Mouse (Mus musculus) embryonic stem cell, embryonic (primary cell): Measurements from ENCODE around the gene Olfr1417.

Experiments
- CTCF ChIA-PET, 4 experiments: fragments of 300-600 bp in 2 of 4; fragments of 350-600 bp in 2 of 4; sonication (Branson Sonifier 250); formaldehyde crosslinking; loops; one replicate each; lab custom pipeline; 2022; ENCODE audit warnings: inconsistent platforms in 2 of 4; lab: Charles Lee
- POLR2A ChIA-PET, 4 experiments: fragments of 300-600 bp in 2 of 4; fragments of 350-600 bp in 2 of 4; sonication (Branson Sonifier 250); formaldehyde crosslinking; loops; one replicate each; lab custom pipeline; 2022; ENCODE audit warnings: antibody characterized with exemption in 4 of 4, inconsistent platforms in 1 of 4; lab: Charles Lee

Gene Olfr1417

DNA sequence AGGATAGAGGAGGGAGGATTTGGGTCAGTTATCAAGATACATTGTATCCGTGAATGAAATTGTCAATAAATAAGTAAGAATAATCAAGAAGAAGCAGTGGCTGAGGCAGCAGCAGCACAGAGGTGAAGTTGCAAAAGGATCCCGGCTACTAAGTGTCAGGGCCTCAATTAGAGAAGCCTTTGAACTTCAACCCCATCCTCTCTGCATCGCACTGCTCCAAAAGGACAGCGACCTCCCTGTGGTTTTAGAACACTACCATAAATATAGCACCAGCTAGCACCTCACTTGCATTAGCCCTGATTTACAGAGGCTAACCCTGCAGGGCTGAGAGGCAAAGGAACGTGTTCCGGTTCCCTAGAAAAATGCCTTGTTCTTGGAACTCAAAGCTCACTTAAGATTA lies 22.3 kb downstream of the Olfr1417 start:
- CTCF ChIA-PET, result interaction anchor here in 1 of 4 experiments (0.6 to 5.1 kb wide), 3 partner anchors 8 to 1577 kb away, joined by 5 to 72 read pairs (median 56); no protein-coding TSS in a partner anchor

GRCm38 (mm10) chr19:11814742-11815333 lies 24.2 kb downstream of the Olfr1417 start:
- ChIA-PET CTCF (interaction anchor here in 2 of 4 experiments (0.6 kb wide), 2 partner anchors 201 to 204 kb away, joined by 3 to 12 read pairs; no protein-coding TSS in a partner anchor), POLR2A (interaction anchor here in 3 of 4 experiments (0.6 to 11.6 kb wide), 7 partner anchors 9 to 157 kb away, joined by 3 to 377 read pairs (median 5); partner anchors contain the start of gene Patl1 (in 1 of the 3))

More for the DNA sequence above, 22.3 kb downstream of the Olfr1417 start:
- POLR2A ChIA-PET, result interaction anchor here in 2 of 4 experiments (0.6 to 11.6 kb wide), 10 partner anchors 11 to 191 kb away, joined by 3 to 377 read pairs (median 34); partner anchors contain the start of genes Mrpl16 (in 1 of the 2) and Patl1 (in 1 of the 2)

DNA sequence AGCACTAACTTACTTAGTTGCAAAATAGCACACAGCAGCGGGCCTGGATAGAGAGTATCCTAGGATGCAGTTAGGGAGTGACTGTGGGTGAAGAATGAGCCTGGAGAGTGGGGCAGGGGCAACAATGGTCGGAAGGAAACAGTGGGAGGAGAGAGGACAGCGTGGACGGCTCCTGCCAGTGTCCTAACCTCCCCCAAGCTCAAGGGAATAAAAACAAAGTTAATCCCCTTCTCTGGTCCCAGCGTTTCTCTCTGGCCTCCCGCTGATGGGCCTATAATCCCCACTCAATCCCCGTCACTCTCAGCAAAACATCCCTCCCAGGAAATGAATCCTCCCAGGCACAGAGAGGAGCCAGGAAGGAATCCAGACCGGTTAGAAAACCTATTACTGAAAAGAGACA lies 25.4 kb downstream of the Olfr1417 start:
- ChIA-PET POLR2A (interaction anchor here in 3 of 4 experiments (0.7 to 1.9 kb wide), 12 partner anchors 8 to 1403 kb away, joined by 3 to 8 read pairs (median 4); partner anchors contain the start of gene Patl1 (in 1 of the 3)), CTCF (interaction anchor here in 2 of 4 experiments (0.7 to 1.0 kb wide), 2 partner anchors 10 to 54 kb away, joined by 3 to 7 read pairs; no protein-coding TSS in a partner anchor)

DNA sequence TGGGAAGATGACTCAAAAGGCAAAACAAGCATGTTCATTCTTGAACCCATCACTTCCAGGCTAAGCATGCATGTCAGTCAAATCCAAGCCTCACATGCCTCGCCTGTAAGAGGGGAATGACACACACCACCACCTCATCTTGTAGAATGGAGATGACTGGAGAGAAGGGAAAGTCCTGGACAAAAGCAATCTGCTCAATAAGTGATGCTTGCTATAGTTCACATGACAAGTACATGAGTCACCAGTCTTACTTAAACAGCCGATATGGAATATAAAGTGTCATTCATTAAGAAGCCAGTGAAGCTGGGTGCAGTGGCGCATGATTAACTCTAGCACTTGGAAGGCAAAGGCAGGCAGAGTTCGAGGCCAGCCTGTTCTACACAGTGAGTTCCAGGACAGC lies 25.9 kb downstream of the Olfr1417 start:
- POLR2A ChIA-PET, result interaction anchor here in 3 of 4 experiments (0.7 to 1.9 kb wide), 9 partner anchors 8 to 1403 kb away, joined by 3 to 8 read pairs (median 5); partner anchors contain the start of gene Patl1 (in 1 of the 3)
- CTCF ChIA-PET, result interaction anchor here in 1 of 4 experiments (0.7 kb wide), 1 partner anchor 54 kb away, joined by 7 read pairs; no protein-coding TSS in a partner anchor

- POLR2A ChIA-PET, result interaction anchor here in 3 of 4 experiments (0.8 to 1.5 kb wide), 9 partner anchors 9 to 199 kb away, joined by 3 to 9 read pairs (median 5); no protein-coding TSS in a partner anchor
- CTCF ChIA-PET, result interaction anchor here in 3 of 4 experiments (0.5 to 1.1 kb wide), 4 partner anchors 8 to 35 kb away, joined by 3 to 4 read pairs (median 4); no protein-coding TSS in a partner anchor
These were observed 27.2 kb downstream of the Olfr1417 start for GRCm38 (mm10) chr19:11811688-11812365.

DNA sequence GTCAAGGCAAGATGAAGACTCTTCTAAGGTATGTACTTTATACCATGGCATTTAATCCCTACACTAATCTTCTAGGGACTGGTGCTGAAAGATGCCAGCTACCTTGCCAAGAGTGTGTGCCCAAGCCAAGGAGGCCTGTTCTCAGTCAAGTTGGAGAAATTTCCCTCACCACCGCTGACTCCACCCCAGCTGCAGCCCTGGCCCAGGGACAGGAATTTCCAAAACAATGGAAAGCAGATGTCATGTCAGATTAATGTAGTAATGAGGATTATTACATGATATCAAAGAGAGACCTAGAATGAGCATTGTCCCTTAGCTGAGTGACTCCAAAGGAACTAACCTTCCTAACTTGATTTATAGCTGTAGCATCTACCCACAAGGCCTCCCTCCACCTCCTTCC lies 28.2 kb downstream of the Olfr1417 start:
- CTCF ChIA-PET, result interaction anchor here in 2 of 4 experiments (0.5 to 4.6 kb wide), 3 partner anchors 8 to 78 kb away, joined by 3 to 56 read pairs (median 3); partner anchors contain the start of gene Stx3 (in 1 of the 2)
- POLR2A ChIA-PET, result interaction anchor here in 3 of 4 experiments (0.6 to 12.5 kb wide), 7 partner anchors 8 to 155 kb away, joined by 3 to 377 read pairs (median 5); partner anchors contain the start of genes Stx3 (in 2 of the 3) and Osbp (in 1 of the 3)

GRCm38 (mm10) chr19:11810003-11810758 lies 28.8 kb downstream of the Olfr1417 start:
- ChIA-PET CTCF (interaction anchor here (0.5 to 4.6 kb wide), 6 partner anchors 8 to 176 kb away, joined by 3 to 56 read pairs (median 4); partner anchors contain the start of gene Stx3 (in 2 of the 4)), POLR2A (interaction anchor here in 3 of 4 experiments (0.6 to 12.5 kb wide), 10 partner anchors 8 to 200 kb away, joined by 3 to 377 read pairs (median 5); partner anchors contain the start of genes Stx3 (in 2 of the 3) and Osbp (in 1 of the 3))

GRCm38 (mm10) chr19:11808452-11808851 lies 30.6 kb downstream of the Olfr1417 start:
- ChIA-PET POLR2A (interaction anchor here in 3 of 4 experiments (0.6 to 12.5 kb wide), 12 partner anchors 10 to 203 kb away, joined by 3 to 377 read pairs (median 12); partner anchors contain the start of genes Stx3 (in 3 of the 3), Osbp (in 1 of the 3) and Patl1 (in 1 of the 3)), CTCF (interaction anchor here in 3 of 4 experiments (1.0 to 4.6 kb wide), 4 partner anchors 10 to 11 kb away, joined by 4 to 56 read pairs (median 18); partner anchors contain the start of gene Stx3 (in 2 of the 3))

DNA sequence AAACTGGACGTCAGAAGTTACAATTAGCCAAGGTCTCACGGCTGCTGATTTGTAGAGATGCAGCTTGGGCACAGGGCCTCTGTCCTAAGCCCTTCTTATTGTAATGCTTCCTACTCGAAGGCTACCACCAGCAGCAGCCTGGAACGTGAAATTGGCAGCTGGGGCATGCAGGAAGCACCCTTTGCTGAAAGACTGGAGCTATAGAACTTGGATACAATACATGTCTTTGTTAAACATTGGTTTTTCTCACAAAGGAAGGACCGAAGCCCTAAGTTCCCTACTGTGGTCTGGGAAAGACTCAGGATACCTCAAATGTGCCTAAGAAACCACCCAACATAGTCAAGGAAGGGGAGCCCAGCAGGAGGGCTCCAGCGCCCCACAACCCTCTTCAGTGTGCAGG lies 31.2 kb downstream of the Olfr1417 start:
- ChIA-PET POLR2A (interaction anchor here (0.8 to 12.5 kb wide), 23 partner anchors 10 to 260 kb away, joined by 3 to 377 read pairs (median 5); partner anchors contain the start of genes Stx3 (in 3 of the 4), Osbp (in 2 of the 4) and Patl1 (in 1 of the 4)), CTCF (interaction anchor here in 3 of 4 experiments (0.6 to 4.6 kb wide), 5 partner anchors 11 to 567 kb away, joined by 4 to 56 read pairs (median 12); partner anchors contain the start of gene Stx3 (in 2 of the 3))

DNA sequence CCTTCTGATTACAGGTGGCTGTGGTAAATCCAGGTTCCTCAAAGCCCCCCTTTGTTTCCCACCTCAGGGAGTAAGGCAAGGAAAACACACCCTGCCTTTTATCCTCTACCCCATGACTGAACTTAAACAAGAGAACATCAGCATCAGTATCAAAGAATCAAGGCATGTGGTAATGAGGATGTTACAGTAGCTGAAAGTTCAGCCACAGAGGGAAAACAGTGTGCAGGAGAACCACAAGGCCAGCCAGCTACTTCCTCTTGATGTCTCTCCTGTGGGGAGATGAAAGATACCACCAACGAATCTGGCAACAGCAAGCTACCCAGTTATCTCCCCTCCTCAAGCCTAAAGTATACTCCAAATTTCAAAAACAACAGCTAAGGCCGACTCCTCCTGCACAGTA lies 31.8 kb downstream of the Olfr1417 start:
- ChIA-PET CTCF (interaction anchor here (1.0 to 4.6 kb wide), 4 partner anchors 11 to 13 kb away, joined by 4 to 56 read pairs (median 12); partner anchors contain the start of gene Stx3 (in 2 of the 4)), POLR2A (interaction anchor here (0.6 to 12.5 kb wide), 24 partner anchors 10 to 870 kb away, joined by 3 to 377 read pairs (median 4); partner anchors contain the start of genes Stx3 (in 3 of the 4), Osbp (in 2 of the 4) and Patl1 (in 1 of the 4))

DNA sequence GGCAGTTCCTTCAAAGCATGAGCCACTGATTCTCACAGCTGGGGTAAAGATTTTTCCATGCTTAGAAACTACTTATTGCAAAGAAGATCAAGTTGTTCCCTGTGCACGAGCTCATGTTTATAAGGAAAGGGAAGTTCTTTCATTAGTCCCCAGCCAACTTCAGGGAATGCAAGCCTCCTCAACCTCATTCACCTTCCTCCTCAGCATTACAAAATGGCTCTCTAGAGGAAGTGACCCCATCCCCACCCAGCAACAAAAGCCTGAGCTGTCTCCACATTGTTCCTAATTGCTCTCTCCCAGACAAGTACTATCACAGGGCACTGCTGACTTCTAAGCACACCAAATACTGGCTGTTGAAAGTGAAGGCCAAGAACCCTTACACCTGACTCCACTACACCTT lies 34.6 kb downstream of the Olfr1417 start:
- ChIA-PET POLR2A (interaction anchor here (0.8 to 12.5 kb wide), 25 partner anchors 9 to 905 kb away, joined by 3 to 377 read pairs (median 6); partner anchors contain the start of genes Stx3 (in 4 of the 4), Osbp (in 2 of the 4) and Patl1 (in 1 of the 4)), CTCF (interaction anchor here in 3 of 4 experiments (0.5 to 2.8 kb wide), 8 partner anchors 10 to 207 kb away, joined by 3 to 13 read pairs (median 4); partner anchors contain the start of gene Stx3 (in 2 of the 3))

DNA sequence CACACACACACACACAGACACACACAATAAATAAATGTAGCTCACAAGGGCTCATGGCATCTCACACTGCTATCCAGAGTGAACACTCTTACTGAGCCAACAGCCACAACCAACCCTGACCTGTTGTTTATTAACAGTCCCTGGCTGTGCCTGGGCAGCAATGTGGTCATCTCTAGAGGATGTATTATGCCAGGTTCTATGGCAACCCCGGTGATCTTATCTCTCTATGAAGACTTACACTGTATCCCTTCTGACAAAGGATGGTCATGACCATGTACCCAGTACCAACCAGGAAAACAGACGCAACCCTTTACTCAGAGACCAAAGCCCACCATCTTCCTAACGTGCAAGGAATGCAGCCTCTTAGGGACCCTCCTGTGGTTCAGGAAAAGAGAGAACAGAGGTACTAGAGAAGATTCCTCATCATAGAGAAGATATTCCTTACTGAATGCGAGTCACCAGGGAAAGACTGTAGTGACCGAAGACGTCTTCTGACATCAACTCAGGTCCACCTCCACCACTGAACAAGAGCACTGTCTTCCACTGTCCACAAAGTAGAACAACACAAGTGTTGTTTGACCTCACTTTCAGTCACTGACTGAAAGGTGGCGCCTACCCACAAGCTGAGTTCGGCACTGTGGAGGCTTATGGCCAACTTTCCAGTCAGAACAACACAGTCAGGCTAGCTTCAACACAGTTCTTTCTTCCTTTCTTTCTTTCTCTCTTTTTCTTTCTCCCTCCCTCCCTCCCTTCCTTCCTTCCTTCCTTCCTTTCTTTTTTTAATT lies 38.3 kb downstream of the Olfr1417 start:
- ChIA-PET POLR2A (interaction anchor here in 3 of 4 experiments (0.9 to 12.5 kb wide), 7 partner anchors 8 to 20 kb away, joined by 3 to 377 read pairs (median 7); partner anchors contain the start of gene Stx3 (in 2 of the 3)), CTCF (interaction anchor here in 3 of 4 experiments (0.6 to 1.6 kb wide), 6 partner anchors 18 to 1105 kb away, joined by 3 to 8 read pairs (median 4); partner anchors contain the start of gene Stx3 (in 1 of the 3))

GRCm38 (mm10) chr19:11794447-11794846 lies 44.6 kb downstream of the Olfr1417 start:
- ChIA-PET POLR2A (interaction anchor here in 1 of 4 experiments (1.8 to 2.7 kb wide), 2 partner anchors 24 to 119 kb away, joined by 4 to 6 read pairs; partner anchors contain the start of gene Stx3), CTCF (no interaction called here)

- ChIA-PET CTCF (interaction anchor here in 1 of 4 experiments (0.5 kb wide), 1 partner anchor 25 kb away, joined by 3 read pairs; no protein-coding TSS in a partner anchor), POLR2A (interaction anchor here in 3 of 4 experiments (0.5 to 2.7 kb wide), 4 partner anchors 25 to 119 kb away, joined by 4 to 11 read pairs (median 5); partner anchors contain the start of gene Stx3 (in 2 of the 3))
These were observed 45.2 kb downstream of the Olfr1417 start for GRCm38 (mm10) chr19:11793741-11794359.
